Mouse (Mus musculus) cerebellum, adult 2 months (tissue): ENCODE results near the gene Xpo5.

Experiments used
- CTCF ChIP-seq: fragments of 200-500 bp; IDR thresholded peaks from 2 replicates; pipeline ENCODE4 v1.5.1; 2011; ENCODE audit warnings: low read depth, mild to moderate bottlenecking, control low read depth, low read length, moderate library complexity, borderline replicate concordance; ENCODE audit not compliant: insufficient read depth
- POLR2A ChIP-seq: fragments of 200-500 bp; IDR thresholded peaks from 2 replicates; pipeline ENCODE4 v1.6.1; 2011; ENCODE audit warnings: low read length, control low read depth, borderline replicate concordance; ENCODE audit not compliant: insufficient read depth

GRCm38 (mm10) chr17:46165460-46165859 is 37.1 kb upstream of the Xpo5 start:
- TF ChIP-seq POLR2A (no peak), CTCF (no peak)
